Mouse (Mus musculus) right cerebral cortex, postnatal 4 days (tissue): ENCODE results near the gene Sept11.

Source experiments
- DNase-seq: peaks from one replicate; pipeline ENCODE4 v3.0.0-alpha.2; 2022

Gene Sept11

GRCm38 (mm10) chr5:93097204-93097906, 4.1 kb downstream of the Sept11 start:
- no peak for DNase-seq

- DNase-seq: no peak
Observed at GRCm38 (mm10) chr5:93098219-93098618, 5.0 kb downstream of the Sept11 start.

GRCm38 (mm10) chr5:93098811-93099210, 5.6 kb downstream of the Sept11 start:
- no peak for DNase-seq

GRCm38 (mm10) chr5:93100906-93101305, 7.7 kb downstream of the Sept11 start:
- no peak for DNase-seq

GRCm38 (mm10) chr5:93101371-93101791, 8.1 kb downstream of the Sept11 start:
- DNase-seq: no peak

- DNase-seq: no peak
Observed at GRCm38 (mm10) chr5:93103603-93104002, 10.4 kb downstream of the Sept11 start.

GRCm38 (mm10) chr5:93104987-93105823, 12.0 kb downstream of the Sept11 start:
- DNase-seq: no peak

GRCm38 (mm10) chr5:93106048-93106447, 12.8 kb downstream of the Sept11 start:
- no peak for DNase-seq

GRCm38 (mm10) chr5:93108703-93109102, 15.5 kb downstream of the Sept11 start:
- no peak for DNase-seq

GRCm38 (mm10) chr5:93109555-93109954, 16.3 kb downstream of the Sept11 start:
- DNase-seq: no peak

- no peak for DNase-seq
Observed at GRCm38 (mm10) chr5:93112290-93112689, 19.1 kb downstream of the Sept11 start.

- no peak for DNase-seq
Observed at GRCm38 (mm10) chr5:93113517-93113916, 20.3 kb downstream of the Sept11 start.

- no peak for DNase-seq
Observed at GRCm38 (mm10) chr5:93114515-93114914, 21.3 kb downstream of the Sept11 start.

- no peak for DNase-seq
Observed at GRCm38 (mm10) chr5:93115059-93115458, 21.8 kb downstream of the Sept11 start.

- no peak for DNase-seq
Observed at GRCm38 (mm10) chr5:93115854-93116253, 22.6 kb downstream of the Sept11 start.

GRCm38 (mm10) chr5:93117648-93118047, 24.4 kb downstream of the Sept11 start:
- no peak for DNase-seq

- no peak for DNase-seq
Observed at GRCm38 (mm10) chr5:93121660-93122059, 28.4 kb downstream of the Sept11 start.

GRCm38 (mm10) chr5:93124031-93124826, 31.0 kb downstream of the Sept11 start:
- DNase-seq: no peak

GRCm38 (mm10) chr5:93125325-93125724, 32.1 kb downstream of the Sept11 start:
- no peak for DNase-seq

GRCm38 (mm10) chr5:93126222-93126929, 33.1 kb downstream of the Sept11 start:
- DNase-seq: no peak

- no peak for DNase-seq
Observed at GRCm38 (mm10) chr5:93126930-93127562, 33.8 kb downstream of the Sept11 start.

GRCm38 (mm10) chr5:93127722-93128121, 34.5 kb downstream of the Sept11 start:
- DNase-seq: no peak
